Mouse (Mus musculus) layer of hippocampus, adult 9-11 months (tissue): ENCODE data around the gene 0610010K14Rik.

Experiments
- DNase-seq: peaks from one replicate; pipeline ENCODE4 v3.0.0; 2022

The 0610010K14Rik gene

DNA sequence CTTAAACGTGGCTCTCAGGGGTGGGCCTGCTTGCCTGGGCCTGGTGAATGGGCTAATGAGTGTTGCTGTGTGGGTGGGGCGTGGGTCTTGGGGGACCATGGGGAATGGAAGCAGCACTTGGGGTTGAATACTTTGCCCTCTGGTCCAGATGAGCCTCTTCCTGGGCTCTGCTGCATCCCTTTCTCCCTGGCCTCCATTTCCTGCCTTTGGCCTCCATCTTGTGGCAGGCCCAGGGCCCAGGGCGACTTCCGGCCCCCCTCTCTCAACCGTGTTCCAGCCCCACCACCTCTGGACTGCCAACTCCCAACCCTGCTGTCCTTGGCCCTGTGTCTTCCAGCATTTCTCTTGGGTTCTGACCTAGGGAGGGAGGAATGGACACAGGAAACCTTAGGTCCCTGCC lies 3.7 kb downstream of the 0610010K14Rik start:
- no peak for DNase-seq

DNA sequence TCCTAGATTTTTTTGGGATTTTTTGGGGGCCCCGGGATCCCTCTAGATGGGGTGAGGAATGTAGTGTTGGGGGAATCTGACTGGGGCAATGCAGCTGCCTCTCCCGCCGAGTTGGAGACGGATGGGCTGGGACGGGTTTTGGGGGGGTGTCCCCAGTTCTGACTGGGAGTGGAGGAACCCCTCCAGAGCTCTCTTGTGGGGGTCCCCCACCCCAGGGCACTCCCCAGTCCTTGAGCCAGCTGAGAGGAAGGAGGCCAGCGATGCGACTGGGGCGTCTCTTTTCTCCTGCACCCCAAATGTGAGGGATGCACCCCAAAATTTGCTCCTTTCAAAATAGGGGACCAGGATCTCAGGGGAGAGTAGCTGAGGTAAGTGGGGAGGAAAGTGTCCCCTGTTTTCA lies 4.7 kb downstream of the 0610010K14Rik start:
- DNase-seq, result no peak

DNA sequence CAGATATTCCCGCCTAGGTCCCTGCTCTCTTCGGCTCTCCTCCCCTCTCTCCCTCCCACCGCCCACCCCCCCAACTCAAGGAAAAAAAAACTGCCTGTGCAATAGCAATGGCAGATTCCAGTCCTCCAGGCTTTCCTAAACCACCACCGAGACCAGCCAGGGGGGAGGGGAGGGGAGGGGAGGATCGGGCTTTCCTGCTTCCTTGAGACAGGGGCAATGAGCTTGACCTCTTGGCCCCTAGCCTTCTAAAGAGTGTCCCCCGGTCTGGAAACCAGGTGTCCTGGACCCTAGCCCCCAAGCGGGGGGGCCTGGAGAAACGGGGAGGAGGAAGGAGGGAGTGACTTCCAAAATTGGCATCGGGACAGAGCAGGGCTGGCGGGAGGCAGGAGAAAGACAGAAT lies 5.2 kb downstream of the 0610010K14Rik start:
- DNase-seq, result no peak

DNA sequence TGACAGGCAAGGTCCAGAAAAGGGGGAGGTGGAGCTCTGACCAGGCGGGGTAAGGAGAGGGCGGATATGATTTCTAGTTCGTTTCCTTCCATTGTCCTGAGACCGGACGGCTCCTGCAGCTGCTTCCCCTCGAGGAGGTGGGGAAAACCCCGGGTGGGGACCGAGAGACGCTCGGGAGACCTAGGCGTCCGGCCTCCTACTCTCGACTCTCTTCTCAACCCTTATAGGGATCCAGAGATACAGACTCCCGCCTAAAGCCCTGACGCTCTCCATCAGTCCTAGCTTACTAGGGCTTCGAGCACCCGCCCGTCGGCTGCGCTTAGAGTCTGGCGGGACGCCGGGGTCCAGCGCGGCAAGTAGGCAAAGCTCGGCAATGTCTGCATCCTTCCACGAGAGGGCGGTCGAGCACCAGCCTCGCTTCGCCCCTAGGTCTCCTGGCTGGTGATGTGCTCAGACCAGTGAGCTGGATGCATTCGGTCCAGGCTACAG lies 7.4 kb downstream of the 0610010K14Rik start:
- DNase-seq, result no peak

DNA sequence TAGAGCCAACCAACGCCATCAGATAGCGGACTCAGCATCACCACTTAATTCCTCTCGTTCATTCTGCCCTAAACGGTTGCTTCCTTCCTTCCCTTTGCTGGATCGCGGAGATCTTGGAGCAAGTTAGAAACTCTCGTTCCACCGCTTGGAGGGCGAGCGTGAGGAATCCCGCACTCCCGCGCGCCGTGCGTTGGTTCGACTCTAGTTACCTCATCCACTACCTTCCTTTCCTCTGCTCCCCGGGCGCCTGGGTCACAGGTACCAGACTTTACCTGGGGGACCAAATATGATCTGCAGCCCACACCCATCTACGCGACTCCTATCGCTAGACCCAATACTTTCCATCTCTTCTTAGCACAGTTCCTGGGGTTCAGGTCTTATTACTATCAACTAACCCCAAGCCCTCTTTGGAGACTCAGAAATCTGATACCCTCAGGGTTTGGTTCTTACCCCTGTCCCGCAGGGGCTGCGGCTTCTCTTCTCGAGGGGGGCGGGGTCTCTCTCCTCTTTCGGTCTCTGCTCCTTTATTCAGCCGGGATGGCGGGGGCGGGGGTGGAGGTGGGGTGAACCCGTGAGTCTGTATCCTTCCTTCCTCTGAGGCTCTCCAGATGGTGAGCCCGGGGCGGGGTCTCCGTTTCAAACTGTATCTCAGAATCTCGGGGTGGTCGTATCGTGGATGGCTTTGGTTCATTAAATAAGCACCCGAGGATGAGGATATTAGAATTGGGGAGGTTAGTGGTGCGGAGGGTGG lies 8.3 kb downstream of the 0610010K14Rik start, which contains the start of gene Bcl6b:
TSS of gene Bcl6b (minus strand) at position 539 of the 751 bp plus-strand sequence.
- DNase-seq, result no peak

DNA sequence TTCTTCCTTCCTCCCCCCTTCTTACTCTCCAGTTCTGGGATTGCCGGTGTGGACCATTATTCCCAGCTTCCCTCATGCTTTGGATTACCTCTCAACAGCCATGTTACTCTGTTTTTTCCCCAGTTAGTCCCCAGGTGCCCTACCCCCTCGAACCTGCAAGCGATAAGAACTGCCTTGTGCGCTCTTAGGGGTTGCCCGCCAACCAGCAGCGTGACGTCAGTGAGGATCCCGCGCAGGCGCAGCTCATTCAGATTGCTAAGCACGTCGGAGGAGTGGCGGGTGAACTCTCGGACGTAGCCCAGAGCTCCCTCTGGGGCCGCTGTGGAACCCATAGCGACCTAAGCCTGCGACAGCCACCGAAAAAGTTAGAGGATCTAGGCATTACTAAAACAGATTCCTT lies 8.9 kb downstream of the 0610010K14Rik start:
- DNase-seq, result no peak

DNA sequence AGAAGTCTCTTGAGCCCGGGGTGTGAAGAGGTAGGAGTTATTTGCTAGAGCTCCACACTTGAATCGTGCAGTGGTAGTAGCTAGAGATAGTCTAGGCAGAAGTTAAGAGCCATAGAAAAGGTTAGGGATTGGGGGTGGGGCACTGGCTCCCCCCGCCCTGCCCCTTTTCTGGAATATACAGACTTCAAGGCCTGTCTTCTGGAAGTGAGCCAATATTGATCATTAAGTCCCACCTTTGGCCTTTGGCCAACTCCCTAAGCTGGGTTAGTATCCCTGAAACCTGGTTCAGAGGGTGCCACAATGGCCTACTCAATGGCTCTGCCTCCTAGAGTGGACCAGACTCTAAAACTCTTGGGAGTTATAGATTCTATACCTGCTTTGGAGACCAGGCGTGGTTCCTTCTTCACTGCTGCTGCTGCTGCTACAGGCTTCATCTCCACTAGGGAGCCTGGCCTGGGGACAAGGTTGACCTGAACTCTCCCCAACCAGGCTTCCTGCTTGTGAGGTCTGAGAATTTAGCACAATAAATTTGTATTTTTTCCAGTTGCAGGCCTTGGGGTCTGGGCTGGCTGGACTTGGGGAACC lies 10.0 kb downstream of the 0610010K14Rik start:
- DNase-seq, result no peak

DNA sequence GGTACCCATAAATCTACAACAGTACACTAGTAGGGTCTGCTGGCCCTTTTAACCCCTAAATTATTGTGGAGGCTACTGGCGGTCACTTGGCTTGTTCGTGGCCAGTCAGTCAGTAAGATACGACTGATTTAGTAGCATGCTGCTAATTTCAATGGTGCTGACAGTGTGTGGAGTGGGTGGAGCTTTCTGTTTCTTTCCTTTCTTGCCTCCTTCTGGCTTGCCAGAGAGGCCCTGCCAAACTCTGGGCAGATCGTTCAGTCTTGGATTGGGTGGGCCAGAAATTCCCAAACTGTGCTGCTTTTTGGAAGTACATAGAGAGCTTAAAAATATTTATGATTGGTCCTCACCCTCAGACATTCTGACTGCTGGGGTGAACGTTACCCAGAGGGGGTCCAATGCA lies 10.6 kb downstream of the 0610010K14Rik start:
- no peak for DNase-seq

DNA sequence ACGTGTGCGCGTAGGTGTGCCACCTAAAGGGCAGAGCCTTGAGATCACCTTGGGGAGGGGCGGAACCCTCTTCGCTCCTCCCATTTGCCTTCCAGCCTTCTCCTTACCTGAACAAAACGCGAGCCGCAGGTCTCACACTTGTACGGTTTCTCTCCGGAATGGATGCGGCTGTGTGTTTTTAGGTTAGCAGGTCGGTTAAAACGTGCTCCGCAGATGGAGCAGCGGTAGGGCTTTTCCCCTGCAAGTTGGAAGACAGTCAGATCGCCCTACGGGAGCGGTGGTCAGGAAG lies 11.2 kb downstream of the 0610010K14Rik start:
- DNase-seq, result no peak

DNA sequence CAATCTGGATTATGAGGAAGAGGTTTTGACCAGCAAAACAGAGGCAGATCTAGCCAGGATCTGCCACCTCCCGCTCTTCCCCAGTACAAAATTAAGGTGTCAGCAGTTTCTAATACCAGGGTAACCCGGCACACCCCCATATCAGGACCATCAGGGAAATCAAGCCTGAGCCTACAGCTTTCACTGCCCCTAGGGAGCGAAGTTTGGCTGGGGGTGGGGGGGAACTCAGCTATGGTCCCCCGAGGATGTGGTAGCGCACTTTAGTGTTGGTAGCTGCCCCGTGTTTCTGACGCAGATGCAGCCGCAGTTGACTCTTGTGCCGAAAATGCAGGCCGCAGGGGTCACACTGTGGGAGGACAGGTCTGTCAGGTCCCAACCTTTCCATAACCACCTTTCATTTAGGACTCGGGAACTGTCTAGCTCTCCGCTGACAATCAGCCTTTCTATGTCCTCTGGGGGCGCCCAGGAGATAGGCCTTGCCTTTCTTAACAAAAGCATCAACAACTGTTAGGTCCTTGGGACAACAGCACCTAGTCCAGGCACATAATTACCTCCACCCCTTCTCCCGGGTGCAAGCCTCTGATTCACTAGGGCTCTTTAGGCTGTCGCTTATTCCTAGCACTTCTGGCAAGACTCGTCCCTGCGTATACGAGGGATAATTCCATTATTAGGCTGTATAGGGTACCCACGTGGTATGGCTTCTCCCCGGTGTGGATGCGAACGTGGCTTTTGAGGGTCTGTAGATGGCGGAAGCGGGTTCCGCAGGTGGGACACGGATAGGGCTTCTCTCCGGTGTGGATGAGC lies 11.7 kb downstream of the 0610010K14Rik start:
- DNase-seq, result no peak

DNA sequence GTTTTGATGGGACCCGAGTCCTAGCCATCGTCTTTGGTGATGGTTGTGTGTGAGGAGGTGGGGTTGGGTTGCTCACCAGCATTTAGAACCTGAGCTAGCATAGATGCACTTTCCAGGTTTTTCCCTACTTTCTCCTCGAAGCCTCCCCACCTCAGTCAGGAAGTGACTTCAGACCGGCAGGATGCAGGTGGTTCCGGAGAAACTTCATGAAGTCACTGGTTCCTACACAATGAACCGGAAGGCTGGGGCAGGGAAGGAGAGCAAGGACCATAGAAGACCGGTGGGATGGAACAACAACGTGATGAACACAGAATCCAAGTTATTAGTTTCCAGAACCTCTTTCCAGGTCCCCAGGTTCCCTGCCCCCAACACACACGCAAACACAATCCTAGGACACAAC lies 14.0 kb downstream of the 0610010K14Rik start:
- no peak for DNase-seq

DNA sequence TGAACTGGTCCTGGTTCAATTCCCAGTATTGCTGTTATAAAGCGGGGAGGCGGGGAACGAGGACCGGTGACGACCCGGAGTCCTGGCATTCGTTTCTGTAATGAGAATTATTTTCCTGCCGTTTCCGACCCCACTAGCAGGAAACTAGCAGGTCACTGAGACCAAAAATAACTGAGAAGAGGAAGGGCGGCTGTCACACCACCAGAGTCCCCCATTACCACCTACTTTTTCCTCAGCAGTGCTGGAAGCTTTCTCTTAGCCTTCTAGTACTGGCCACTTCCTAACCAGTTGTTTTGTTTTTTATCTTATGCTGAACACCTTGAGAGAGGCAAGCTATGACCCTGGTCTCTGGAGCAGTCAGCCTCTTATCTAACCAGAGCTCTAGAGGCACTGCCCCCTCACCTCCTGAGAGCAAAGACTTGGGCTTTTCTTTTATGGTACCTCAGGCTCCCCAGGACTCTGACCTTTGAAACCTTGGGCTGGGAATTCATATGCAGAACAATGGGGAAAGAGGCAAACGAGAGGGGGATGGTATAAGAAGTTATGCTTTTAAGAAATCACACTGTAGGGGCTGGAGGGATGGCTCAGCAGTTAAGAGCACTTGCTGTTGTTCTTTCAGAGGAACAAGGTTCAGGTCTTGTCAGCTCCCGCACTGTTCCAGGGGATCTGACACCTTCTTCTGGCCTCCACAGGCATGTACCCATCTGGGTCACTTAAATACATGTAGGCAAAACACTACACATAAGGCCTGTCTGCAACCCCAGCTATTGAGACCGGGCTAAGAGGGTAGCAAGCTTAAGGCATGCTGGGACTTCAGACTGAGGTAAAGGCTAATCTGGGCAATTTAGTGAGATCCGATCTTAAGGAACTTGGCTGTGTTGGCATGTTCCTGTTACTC lies 15.9 kb downstream of the 0610010K14Rik start:
- no peak for DNase-seq

DNA sequence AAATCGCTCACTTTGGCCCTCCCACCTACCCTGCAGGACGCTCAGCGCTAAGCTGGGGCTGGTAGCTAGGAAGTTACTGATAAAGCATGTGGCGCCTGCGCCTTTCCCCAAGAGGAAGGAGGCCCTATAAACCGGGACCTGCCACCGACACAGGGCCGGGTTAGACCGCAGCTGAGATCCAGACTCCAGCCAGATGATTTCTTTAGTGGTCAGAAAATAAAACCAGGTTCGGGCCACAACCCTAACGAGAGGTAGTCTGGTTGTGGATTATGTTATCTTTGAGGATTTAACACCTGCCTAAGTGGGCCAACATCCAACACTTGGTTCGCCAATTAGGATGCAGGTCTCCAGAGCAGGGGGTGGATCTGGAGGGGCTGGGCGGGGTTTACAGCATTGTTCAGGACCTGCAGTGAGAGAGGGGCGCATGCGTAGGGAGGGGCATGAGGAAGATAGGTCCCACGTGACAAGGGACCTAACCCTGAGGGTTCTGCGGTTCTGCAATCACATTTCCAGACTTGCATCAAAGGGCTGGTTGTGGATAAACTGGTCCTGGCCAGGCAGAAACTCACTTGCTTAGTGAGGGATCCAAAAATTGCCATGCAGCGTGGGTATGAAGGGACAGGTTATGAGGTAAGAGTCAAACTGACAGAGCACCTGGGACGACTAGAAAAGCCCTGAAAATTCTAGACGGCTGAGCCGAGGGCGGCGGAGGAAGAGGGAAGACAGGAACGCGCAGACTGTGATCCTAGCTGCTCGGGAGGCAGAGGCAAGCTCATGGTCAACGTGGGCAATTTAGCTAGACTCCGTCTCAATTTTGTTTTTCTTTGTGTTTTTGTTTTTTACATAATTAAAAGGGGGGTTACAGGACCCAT lies 16.7 kb downstream of the 0610010K14Rik start, which contains the start of gene Slc16a13:
TSS of gene Slc16a13 (minus strand) at position 334 of the 872 bp plus-strand sequence.
- DNase-seq, result peak; percentile 99

DNA sequence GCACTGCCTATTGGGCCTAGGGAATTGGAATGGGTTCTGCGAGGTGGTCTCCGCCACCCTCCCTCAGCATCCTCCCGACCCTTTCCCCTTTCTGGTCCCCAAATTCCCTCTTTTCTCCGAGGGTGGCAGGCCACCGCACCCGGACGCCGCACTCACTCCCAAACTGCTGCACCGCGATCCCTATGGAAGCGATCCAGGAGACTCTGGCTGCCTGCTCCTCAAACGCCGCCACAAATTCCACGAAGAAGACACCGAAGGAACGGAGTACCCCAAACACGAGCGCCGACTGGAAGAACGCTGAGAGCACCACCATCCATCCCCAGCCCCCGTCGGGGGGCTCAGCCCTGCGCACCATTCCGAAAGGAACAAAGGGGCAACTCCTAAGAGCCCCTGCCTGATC lies 17.4 kb downstream of the 0610010K14Rik start:
- DNase-seq, result no peak

DNA sequence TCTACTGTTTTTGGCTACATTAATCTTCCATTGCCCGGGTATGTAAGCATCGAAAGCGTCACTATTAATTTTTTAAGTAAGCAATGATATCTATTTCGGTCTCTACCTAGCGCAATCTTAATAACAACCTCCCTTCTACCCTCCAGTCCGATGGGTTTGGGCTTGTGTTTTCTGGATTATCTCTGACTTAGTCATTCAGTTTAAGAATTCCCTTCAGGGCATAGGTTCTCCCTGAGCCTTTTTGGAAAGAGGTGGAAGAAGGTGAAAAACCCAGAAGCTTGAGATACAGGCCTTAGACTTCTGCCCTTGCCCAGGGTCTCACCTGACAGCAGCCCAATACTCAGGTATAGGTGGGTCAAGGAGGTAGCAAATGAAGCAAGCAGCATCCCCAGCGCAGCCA lies 17.8 kb downstream of the 0610010K14Rik start:
- no peak for DNase-seq

DNA sequence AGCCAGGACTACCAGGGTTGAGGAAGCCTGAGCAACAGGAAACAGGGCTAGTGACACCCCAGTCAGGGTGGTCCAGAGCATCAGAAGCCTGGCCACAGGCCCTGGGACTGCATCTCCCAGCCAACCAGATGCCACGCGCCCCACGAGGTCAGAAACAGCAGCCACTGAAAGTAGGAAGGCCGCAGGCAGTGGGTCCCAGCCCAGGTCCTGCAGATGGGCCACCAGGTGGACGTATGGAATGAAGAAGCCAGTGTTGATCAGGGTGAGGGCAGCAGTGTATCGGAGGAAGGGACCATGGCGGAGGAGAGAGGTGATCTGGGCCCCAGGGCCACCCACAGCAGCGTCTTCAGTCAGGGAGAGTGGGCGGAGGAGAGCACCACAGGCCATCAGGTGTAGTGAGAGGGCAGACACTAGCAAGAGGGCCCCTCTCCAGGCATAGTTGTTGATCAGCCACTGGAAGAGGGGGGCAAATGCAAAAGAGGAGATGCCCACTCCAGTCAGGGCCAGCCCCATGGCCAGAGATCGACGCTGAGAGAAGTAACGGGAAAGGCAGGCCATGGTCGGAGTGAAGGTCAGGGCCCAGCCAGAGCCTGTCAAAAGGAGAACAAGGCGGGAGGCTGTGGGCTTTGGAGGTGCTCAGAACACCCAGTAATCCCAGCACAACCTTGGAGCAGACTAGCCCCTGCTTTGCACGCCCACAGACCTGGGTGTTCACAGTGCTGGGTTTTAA lies 18.8 kb downstream of the 0610010K14Rik start:
- no peak for DNase-seq

DNA sequence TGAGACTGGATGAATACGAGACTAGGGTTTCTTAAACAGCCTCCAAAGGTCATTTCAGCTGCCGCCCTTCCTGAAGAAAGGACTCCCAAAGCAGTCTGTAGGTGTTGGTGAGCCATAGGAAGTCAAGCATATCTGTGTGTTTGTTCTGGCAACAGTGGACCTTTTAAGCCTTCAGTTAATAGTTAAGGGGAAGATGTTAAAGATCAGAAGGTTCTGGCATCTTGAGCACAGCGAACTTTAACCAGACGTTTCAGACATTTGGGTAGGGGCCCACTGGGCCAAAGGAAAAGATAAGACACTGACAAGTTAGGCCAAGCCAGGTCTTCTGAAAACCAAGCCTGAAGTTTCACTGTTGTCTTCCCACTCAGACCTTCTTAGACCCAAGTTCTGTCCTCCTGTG lies 19.7 kb downstream of the 0610010K14Rik start:
- DNase-seq, result no peak

DNA sequence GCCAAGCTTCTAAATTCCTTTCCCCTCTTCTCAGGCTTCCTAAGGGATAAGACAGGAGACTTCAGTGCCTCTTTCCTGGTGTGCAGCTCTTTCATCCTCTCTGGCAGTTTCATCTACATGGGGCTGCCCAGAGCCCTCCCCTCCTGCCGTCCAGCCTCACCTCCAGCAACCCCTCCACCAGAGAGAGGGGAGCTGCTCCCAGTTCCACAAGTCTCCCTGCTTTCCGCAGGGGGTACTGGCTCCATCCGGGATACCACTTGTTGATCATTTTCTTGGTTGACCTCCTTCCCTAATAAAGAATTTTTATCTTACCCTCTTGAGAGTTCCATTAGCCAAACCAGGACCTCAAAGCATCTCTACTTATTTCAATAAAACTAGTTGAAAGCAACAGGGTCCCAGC lies 21.6 kb downstream of the 0610010K14Rik start:
- DNase-seq, result no peak

DNA sequence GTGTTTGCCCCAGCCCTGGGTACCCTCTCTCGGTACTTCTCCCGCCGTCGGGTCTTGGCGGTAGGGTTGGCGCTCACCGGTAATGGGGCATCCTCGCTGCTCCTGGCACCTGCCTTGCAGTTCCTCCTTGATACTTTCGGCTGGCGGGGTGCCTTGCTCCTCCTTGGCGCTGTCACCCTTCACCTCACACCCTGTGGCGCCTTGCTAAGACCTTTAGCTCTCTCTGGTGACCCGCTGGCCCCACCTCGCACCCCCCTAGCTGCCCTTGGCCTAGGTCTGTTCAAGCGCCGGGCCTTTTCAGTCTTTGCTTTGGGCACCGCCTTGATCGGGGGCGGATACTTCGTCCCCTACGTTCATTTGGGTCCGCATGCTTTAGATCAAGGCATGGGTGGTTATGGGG lies 22.4 kb downstream of the 0610010K14Rik start:
- no peak for DNase-seq

DNA sequence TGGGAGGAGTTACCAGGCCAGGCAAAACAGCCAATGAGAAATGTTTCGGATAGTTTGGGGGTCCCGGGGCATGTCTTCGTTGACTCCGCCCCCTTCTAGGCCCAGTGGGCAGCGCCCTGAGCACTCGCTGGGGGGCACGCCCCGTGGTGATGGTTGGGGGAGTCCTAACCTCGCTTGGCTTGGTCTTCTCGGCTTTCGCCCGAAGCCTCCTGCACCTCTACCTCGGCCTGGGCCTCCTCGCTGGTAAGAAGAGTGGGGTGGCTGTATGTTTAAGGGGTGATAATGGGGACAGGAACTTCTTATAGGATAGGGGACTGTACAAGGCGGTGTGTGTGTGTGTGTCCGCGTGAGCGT lies 22.9 kb downstream of the 0610010K14Rik start:
- no peak for DNase-seq

DNA sequence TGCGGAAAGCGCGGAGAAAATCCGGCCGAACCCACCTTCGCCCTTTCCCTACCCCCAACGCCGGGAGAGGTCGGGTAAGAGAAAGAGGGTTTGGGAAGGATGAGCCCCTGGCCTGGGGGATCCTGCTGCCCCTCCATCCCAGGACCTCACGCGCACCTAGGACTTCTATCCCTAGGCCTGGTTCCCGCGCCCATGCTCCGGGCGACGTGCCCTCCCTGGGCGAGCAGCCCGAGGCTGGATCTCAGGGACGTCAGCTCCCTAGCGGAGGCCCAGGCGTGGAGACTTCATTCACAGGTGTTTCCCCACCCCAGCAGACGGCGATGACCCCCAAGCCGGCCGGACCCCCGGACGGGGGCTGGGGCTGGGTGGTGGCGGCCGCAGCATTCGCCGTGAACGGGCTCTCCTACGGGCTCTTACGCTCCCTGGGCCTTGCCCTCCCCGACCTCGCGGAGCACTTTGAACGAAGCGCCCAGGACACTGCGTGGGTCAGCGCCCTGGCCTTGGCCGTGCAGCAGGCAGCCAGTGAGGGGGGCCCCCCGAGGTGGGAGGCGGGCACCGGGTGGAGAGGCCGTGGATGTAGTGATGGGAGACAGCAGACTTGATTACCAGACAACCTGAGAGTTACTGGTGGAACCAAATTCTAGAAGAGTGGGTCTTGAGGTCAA lies 23.4 kb downstream of the 0610010K14Rik start:
- DNase-seq, result no peak
